Mouse (Mus musculus) gastrocnemius, adult 2 months (tissue): ENCODE results near the gene Cdh24. TPM values are rescaled to one million over a fixed set of nuclear protein-coding genes. Genes with fewer than 3 reads are reported as not detected.
A peak's percentile ranks its signal among the peaks of the same experiment; 100 is the strongest.

Source experiments
- DNase-seq: peaks from one replicate; pipeline ENCODE4 v3.0.0; 2022
- H3K27ac ChIP-seq: fragments of 200-600 bp; 2 replicates; pipeline ENCODE4 v1.8.1; 2022; ENCODE audit warnings: mild to moderate bottlenecking
- H3K4me3 ChIP-seq: fragments of 200-600 bp; 2 replicates; pipeline ENCODE4 v1.8.1; 2022; ENCODE audit warnings: mild to moderate bottlenecking, moderate library complexity
- CTCF ChIP-seq: fragments of 200-600 bp; IDR thresholded peaks from 2 replicates; pipeline ENCODE4 v1.8.1; 2022; ENCODE audit warnings: antibody characterized with exemption, mild to moderate bottlenecking, moderate library complexity
- intact Hi-C: fragments of 180-260 bp; cut with DNase I; formaldehyde crosslinking; loops from one replicate; pipeline ENCODE4 v1.15.1; 2025
- total RNA-seq, 2 experiments: library from RNA; stranded (reverse); gene quantifications; 2 replicates each; pipeline ENCODE4 v1.2.3; 2021

Gene Cdh24
- total RNA-seq, 2 experiments from 2014 or later = 0.46 to 0.53 TPM

GRCm38 (mm10) chr14:54638210-54638609 lies 3.0 kb downstream of the Cdh24 start:
- H3K4me3 ChIP-seq = no peak overlapping the region
- no peak overlapping the region for H3K27ac ChIP-seq
- DNase-seq = no peak
- peak; percentile 6; the same call in 1 of the 2 replicates for TF ChIP-seq CTCF
- intact Hi-C loops = loop anchor here (5.0 kb wide), 1 partner anchor 111 kb away; no protein-coding TSS in a partner anchor

- Histone ChIP-seq H3K4me3 (no peak overlapping the region), H3K27ac (no peak overlapping the region)
- TF ChIP-seq CTCF = peak; percentile 82
- DNase-seq = peak; percentile 51
- intact Hi-C loops = loop anchor here (5.0 kb wide), 1 partner anchor 110 kb away; no protein-coding TSS in a partner anchor
These were observed 4.2 kb downstream of the Cdh24 start for GRCm38 (mm10) chr14:54636954-54637353.

- no peak for DNase-seq
- peak; percentile 3; the same call in 1 of the 2 replicates for TF ChIP-seq CTCF
- no peak overlapping the region for H3K27ac ChIP-seq
- intact Hi-C loops = no loop called here
- H3K4me3 ChIP-seq = no peak overlapping the region
These were observed 7.0 kb downstream of the Cdh24 start for GRCm38 (mm10) chr14:54634182-54634581.

- Histone ChIP-seq H3K4me3 (no peak overlapping the region), H3K27ac (no peak overlapping the region)
- intact Hi-C loops = no loop called here
- TF ChIP-seq CTCF = no peak
- no peak for DNase-seq
These were observed 8.9 kb downstream of the Cdh24 start for GRCm38 (mm10) chr14:54632252-54632651.

GRCm38 (mm10) chr14:54631240-54631599 lies 9.9 kb downstream of the Cdh24 start:
- no peak overlapping the region for H3K27ac ChIP-seq
- intact Hi-C loops = no loop called here
- H3K4me3 ChIP-seq = no peak overlapping the region
- no peak for DNase-seq
- TF ChIP-seq CTCF = no peak

GRCm38 (mm10) chr14:54630583-54631239 lies 10.5 kb downstream of the Cdh24 start:
- Histone ChIP-seq H3K4me3 (no peak overlapping the region), H3K27ac (no peak overlapping the region)
- DNase-seq = no peak
- no peak for TF ChIP-seq CTCF
- intact Hi-C loops = no loop called here

- Histone ChIP-seq H3K27ac (no peak overlapping the region), H3K4me3 (no peak overlapping the region)
- intact Hi-C loops = no loop called here
- TF ChIP-seq CTCF = no peak
- no peak for DNase-seq
These were observed 11.4 kb downstream of the Cdh24 start for GRCm38 (mm10) chr14:54629797-54630196.

GRCm38 (mm10) chr14:54628103-54628502 lies 13.1 kb downstream of the Cdh24 start:
- H3K4me3 ChIP-seq = no peak overlapping the region
- TF ChIP-seq CTCF = no peak
- DNase-seq = no peak
- intact Hi-C loops = no loop called here
- H3K27ac ChIP-seq = no peak overlapping the region

GRCm38 (mm10) chr14:54624976-54625375 lies 16.2 kb downstream of the Cdh24 start:
- TF ChIP-seq CTCF = no peak
- no peak overlapping the region for H3K27ac ChIP-seq
- intact Hi-C loops = no loop called here
- no peak overlapping the region for H3K4me3 ChIP-seq
- no peak for DNase-seq

- intact Hi-C loops = no loop called here
- Histone ChIP-seq H3K27ac (no peak overlapping the region), H3K4me3 (no peak overlapping the region)
- no peak for TF ChIP-seq CTCF
- DNase-seq = no peak
These were observed 17.8 kb downstream of the Cdh24 start for GRCm38 (mm10) chr14:54623334-54623733.

- TF ChIP-seq CTCF = no peak
- intact Hi-C loops = no loop called here
- DNase-seq = no peak
- Histone ChIP-seq H3K4me3 (no peak within 1 kb of the TSS), H3K27ac (no peak within 1 kb of the TSS)
These were observed 20.0 kb downstream of the Cdh24 start, which contains the start of gene Psmb11 for GRCm38 (mm10) chr14:54621133-54621532. TSS of gene Psmb11 (plus strand) at chr14:54621433.

GRCm38 (mm10) chr14:54617897-54618365 lies 23.2 kb downstream of the Cdh24 start, which contains the start of gene Psmb5:
TSS of gene Psmb5 (minus strand) at chr14:54618022.
- Histone ChIP-seq H3K4me3 (peak within 1 kb of the TSS; percentile 85), H3K27ac (peak within 1 kb of the TSS; percentile 93)
- DNase-seq = peak; percentile 92
- TF ChIP-seq CTCF = no peak
- intact Hi-C loops = no loop called here

GRCm38 (mm10) chr14:54617152-54617896 lies 23.8 kb downstream of the Cdh24 start:
- peak; percentile 49 for DNase-seq
- intact Hi-C loops = no loop called here
- Histone ChIP-seq H3K4me3 (peak overlapping the region; percentile 85), H3K27ac (peak overlapping the region; percentile 93)
- TF ChIP-seq CTCF = peak; percentile 9; the same call in 1 of the 2 replicates
